Mouse (Mus musculus) ES-E14 (cell line): ENCODE measurements around the gene Kcnt2.

Source experiments
- CHD2 ChIP-seq: IDR thresholded peaks from 2 replicates; pipeline ENCODE4 v1.6.1; 2014; ENCODE audit warnings: mild to moderate bottlenecking, low read depth, low read length, inconsistent platforms
- HCFC1 ChIP-seq: IDR thresholded peaks from 2 replicates; pipeline ENCODE4 v1.6.1; 2012; ENCODE audit warnings: low read length, inconsistent platforms, borderline replicate concordance; ENCODE audit not compliant: insufficient read depth
- MAFK ChIP-seq: IDR thresholded peaks from 2 replicates; pipeline ENCODE4 v1.6.1; 2014; ENCODE audit warnings: mild to moderate bottlenecking, low read depth, low read length, inconsistent platforms; ENCODE audit not compliant: insufficient read depth
- ZC3H11A ChIP-seq: IDR thresholded peaks from 2 replicates; pipeline ENCODE4 v1.6.1; 2012; ENCODE audit warnings: low read depth, mild to moderate bottlenecking, inconsistent platforms, low read length, borderline replicate concordance
- ZNF384 ChIP-seq: IDR thresholded peaks from 2 replicates; pipeline ENCODE4 v1.6.1; 2012; ENCODE audit warnings: low read depth, low read length, inconsistent platforms

DNA sequence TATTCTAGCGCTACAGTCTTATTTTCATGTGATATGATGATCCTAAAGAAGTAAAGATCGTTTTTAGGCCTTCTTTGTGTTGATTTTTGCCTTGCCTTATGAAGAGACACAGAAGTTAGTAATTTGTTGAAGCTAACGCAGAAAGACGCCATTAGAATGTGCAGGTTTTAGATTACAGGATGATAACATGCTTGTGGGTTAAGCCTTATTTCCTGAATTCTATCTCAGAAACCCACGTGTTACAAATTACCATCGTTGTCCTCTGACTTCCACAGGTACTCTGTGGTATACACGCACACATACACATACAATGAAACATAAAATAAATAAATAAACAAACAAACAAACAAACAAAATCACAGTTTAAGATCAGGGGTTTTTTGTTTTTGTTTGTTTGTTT is 326.2 kb downstream of the Kcnt2 start:
- TF ChIP-seq MAFK, result no peak
- TF ChIP-seq HCFC1, result no peak
- no peak for TF ChIP-seq ZC3H11A
- TF ChIP-seq ZNF384, result no peak
- TF ChIP-seq CHD2, result no peak
